Mouse (Mus musculus) cerebellum, adult 11-12 months (tissue): ENCODE measurements around the gene Gm47841.
A peak's percentile ranks its signal among the peaks of the same experiment; 100 is the strongest.

ENCODE experiments used
- DNase-seq: peaks from one replicate; pipeline ENCODE4 v3.0.0; 2022

Gm47841 gene

DNA sequence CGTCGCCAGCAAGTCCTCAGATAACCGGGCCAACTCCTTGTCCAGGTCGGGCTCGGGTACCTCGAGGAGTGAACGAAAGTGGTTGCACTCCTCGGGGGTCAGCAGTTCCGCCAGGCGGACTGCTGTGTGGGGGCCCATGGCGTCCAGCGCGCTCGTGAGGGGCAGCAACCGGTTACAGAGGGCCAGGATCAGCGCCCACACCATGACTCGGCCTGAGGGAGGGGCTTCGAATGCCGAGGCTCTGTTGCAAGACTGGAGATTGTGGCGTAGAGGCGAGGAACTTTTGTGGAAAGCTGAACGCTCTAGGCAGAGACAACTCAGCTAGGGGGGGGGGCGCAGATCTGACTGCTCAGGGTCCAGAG, at the start of gene Gm47841:
Gene Gm47841 (minus strand): TSS at position 204 of the 362 bp plus-strand sequence.
- no peak for DNase-seq

DNA sequence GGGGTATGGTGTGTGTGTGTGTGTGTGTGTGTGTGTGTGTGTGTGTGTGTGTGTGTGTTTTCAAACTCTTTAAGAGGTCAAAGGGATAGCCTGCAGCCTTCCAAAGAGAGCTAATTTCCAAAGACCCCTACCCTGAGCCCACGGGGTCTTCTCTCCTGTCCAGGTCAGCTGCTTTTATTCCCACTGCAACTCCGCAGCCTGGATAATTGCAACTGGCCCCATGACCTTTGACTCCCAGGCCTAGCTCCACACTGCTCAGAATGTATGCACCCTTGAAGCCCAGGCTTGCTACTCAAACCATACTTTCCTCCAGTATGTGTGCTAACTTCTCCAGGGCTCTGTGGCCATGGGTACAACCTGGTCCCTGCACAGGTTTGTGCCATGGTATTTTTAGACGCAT, 48.2 kb upstream of the Gm47841 start:
- no peak for DNase-seq

DNA sequence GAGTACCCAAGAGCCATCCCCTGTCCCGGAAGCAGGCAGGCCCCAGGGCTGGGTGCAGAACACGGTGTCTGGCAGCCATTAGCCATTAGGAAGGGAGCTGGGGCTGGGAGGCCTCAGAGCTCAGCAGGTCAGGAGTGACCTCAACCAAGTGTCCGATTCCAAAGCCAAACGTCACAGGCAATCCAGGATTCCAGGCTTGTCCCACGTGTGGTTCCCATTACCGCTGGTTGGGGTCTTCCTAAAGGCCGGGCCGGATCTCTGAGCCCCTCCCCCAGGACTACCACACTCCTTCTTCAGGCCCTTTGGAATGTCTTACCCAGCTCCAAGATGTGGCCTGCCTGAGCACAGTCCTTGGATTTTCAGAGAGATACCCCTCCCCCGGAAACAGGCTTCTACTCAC, 47.8 kb upstream of the Gm47841 start:
- no peak for DNase-seq

DNA sequence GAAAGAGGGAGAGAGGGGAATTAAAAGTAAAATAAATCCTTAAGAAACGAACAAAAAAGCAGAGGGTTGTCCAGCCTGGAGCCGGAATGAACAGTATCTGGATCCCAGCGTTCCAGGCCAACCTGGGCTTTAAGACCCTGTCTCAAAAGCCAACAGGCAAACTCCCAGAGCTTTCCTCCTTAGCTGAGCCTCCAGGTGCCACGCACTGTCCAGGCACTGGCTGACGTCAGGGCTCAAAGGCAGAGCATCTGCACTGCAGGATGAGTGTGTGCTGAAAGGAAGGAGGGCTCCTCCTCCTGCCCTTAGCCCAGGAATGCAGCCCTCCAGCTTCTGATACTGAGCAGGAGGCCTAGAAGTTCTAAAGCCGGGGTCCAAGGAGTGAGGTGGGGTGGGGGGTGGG, 46.8 kb upstream of the Gm47841 start:
- DNase-seq: no peak

DNA sequence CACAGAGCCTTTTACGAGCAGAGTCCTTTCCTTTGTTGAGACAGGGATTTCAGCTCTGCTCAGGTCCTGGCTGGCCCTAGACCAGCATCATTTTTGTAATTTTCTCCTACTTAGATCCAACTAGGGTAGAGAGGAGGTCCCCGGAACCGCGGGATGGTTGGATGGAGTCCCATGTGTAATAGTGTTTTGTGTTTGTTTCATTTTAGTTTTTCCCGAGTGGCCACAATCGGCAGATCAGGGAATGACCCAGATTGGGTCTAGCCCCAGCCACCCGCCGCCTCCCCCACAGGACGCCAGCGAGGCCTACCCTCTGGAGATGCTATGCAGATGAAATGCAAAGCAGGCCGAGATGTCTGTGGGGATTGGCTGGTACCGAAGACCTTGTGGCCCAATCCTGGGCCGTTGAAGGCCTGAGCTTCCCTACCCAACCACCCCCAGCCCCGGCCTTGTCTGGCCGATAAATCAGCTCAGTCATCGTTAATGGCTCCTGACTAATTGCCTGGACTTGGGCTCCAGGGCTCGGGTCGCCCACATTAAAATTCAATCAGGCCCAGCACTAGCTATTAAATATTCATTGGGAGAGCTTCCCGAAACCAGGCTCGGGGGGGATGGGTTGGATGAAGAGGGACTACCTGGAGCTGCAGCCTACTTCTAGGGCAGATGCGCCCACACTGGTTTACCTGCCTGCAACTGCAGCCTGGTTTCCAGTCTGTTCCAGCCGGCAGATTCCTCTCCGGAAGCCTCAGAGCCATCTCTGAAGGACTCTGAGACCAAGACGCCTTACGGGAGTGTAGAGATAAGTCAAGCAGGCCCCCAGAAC, 45.8 kb upstream of the Gm47841 start:
- peak; percentile 42 for DNase-seq

DNA sequence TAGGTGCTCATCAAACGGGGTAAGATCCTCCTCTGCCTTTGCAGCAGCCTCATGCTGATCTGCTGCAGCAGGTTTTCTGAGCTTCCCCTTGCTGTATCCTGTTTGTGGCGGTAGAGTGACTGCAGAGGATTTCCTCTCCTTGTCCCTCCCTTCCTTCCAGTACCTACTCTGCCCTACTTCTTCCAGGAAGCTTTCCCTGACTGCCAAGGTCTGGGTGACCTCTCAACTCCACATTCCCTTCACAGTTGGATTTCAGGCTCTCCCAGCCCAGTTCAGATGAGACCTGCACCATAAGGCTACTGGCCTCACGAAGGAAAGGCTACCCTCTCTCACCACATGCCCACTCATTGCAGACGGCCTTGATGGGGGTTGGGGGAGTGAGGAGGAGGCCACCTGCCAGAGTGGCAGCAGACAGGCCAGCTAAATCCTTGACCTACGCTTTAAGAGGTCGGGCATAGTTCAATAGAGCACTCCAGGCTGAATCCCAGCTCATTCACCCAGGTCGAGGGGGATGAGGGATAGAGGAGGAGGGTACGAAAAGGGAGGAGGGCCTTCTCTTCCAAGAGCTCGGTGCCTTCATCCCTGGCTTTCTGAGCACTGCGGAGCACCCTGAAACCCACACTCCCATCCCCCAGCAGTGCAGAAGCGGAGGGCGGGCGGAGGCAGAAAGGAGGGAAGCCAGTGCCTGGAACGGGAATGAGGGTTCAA, 45.1 kb upstream of the Gm47841 start:
- no peak for DNase-seq

DNA sequence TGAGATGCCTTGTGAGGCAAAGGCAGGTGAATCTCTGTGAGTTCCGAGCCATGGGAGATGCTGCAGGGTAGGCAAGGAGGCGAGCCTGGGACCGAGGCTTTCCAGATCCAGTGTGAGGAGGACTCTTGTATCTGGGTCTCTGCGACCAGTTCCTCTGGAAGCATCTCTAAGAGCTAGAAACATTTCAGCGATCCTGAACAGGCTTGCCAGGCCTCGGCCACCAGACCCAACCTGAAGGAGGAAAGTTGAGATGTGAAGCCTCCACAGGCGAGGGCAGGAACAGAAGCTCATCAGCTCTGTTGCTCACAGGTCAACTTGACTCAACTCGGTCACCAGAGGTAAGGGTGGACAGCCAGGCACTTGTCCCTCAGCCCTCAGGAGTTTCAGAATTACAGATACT, 44.4 kb upstream of the Gm47841 start:
- DNase-seq: no peak

DNA sequence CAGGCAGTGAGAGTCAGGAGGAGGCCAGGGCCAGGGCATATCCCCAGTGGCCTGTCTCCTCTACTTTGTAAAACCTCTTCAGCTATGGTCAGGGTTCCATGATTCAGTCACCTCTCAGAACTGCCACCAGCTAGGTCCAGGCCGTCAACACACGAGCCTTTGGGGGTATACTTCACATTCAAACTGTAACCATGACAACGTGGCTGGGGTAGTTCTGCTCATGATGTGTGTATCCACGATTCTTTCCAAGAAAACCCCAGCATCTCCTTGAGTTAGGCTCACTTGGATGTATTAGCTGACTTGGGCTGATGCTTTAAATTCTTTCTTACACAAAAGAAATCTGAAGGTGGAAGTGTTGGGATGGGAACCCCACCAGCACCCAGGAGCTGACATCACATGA, 41.1 kb upstream of the Gm47841 start:
- no peak for DNase-seq

DNA sequence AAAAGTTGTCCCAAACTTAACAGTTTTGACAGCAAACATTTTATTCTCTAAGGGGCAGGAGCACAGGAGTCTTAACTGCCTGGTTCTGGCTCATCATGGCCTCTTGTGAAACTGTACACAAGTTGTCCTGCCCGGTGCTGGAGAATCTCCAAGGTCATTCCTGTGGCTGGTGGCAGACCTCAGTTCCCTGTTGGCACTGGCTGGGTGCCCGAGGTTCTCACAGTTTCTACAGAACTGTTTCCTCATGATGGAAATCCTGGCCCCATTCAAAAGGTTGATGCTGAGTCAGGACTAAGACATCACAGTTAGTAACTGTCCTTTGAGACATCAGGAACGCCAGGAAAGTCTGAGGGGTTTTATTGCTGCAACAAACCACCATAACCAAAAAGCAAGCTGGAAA, 39.8 kb upstream of the Gm47841 start:
- no peak for DNase-seq

DNA sequence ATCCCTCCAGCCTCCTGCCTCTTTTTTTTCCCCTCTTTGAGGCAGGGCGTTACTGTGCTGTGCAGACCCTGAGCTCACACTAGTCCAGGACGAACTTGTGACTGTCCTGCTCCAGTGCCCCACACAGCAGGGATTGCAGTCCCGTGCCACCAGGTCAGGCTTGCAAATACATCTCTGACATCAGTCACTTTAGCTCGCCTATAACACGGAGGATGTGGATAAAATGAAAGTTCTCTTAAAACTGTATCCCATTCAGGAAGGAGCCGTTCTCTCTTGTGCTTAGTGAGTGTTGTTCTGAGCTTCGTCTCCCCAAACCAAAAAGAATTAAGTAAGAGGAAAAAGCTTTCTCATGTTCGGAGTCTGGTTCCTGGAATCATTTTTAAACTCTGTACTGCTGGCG, 39.3 kb upstream of the Gm47841 start:
- no peak for DNase-seq

DNA sequence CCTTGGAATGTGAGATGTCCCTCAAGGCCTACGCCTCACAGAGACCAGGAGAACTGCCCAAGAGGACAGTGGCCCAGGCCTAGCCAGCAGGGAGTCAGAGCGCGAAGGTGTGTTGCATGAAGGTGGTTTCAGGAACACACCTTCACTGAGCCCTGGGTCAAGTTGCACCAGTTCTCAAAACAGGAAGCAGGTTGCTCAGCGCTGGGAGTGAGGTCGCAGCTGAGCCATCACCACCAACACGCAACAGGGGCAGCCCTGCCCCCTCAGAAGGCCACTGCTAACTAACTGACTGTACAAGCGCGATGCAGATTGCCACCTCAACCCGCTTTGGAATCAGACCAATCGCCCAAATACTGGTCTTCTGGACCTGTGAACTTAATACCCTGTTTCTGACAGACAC, 37.3 kb upstream of the Gm47841 start:
- DNase-seq: no peak

DNA sequence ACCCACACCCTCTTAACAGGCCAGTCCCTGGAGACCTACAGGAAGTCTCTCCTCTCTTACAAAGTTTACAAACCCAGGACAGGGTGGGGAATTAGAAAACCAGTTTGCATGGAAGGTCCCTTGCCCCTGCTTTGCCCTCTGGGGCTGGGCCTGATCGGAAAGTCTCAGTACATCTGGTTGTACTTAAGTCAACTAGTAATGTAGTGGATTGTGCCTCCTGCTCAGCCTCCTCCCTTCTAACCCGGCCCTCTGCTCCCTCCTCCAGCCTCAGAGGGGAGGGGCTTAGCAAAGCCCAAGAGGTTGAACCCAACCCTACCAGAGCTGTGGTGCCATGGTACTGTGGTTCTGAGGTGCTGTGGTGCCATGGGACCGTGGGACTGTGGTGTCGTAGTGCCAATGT, 35.0 kb upstream of the Gm47841 start:
- DNase-seq: no peak

DNA sequence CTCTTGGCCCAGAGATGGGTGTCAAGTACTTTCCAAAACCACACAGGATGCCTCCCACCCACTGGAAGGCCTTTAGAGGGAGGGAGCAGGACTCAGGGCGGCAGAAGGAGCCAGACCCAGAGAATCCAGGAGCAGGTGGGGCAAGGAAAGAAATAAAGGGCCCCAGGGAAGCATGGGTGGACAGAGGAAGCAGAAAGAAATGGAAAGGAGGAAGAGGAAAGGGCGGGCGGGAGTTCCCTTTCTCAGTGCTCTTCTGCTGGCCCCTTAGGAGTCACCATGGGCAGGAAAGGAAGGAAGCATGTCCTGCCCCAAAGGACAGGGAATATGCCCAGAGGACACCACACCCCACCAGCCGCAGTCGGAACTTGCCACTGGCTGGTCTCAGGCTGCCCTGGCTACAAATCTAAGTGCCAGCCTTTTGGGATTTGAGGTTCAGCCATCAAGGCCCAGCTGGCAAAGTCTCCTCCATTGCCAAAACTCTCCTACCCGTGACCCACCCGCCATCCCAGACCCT, 33.9 kb upstream of the Gm47841 start:
- DNase-seq: no peak

DNA sequence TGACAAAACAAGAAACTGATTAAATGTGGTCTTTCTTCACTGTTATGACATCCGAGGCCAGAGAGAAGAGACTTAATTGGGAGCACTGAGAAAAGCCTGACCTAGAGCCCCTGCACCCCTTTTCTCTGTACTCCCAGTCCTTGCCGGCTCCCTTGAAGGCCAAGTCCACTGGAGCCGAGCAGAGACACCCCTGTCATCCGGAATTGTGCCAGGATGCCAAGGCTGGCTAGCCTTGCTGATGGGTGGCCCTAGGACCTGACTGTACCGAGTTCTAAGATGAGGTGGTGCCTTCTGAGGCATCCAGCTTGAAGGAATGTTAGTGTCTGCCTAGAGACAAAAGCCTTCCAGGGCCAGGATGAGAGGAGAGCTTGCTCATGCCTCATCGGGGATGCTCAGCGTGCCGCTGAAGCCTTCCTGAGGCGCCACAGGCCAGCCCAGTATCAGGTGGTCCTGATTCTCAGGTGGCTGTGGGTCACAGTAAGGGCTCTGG, 32.9 kb upstream of the Gm47841 start:
- DNase-seq: no peak

DNA sequence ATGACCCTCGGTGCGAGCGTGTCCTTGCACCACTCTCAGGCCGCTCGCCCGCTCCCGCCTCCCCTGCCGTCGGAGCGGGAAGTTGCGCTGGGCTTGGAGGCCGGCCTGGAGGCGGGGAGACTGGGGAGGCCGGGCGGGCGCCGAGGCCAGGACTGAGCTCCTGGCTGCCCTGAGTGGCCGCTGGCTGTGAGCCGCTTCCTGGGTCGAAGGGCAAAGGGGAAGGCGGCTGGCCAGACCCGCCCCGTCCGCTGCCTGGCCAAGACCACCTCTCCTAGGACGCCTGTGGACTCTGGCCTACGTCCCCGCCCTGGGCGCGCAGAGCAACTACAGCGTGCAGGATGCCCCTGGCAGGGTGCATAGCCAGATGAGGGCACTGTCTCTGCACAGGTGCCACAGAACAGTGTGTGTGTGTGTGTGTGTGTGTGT, 31.5 kb upstream of the Gm47841 start:
- peak; percentile 51 for DNase-seq

DNA sequence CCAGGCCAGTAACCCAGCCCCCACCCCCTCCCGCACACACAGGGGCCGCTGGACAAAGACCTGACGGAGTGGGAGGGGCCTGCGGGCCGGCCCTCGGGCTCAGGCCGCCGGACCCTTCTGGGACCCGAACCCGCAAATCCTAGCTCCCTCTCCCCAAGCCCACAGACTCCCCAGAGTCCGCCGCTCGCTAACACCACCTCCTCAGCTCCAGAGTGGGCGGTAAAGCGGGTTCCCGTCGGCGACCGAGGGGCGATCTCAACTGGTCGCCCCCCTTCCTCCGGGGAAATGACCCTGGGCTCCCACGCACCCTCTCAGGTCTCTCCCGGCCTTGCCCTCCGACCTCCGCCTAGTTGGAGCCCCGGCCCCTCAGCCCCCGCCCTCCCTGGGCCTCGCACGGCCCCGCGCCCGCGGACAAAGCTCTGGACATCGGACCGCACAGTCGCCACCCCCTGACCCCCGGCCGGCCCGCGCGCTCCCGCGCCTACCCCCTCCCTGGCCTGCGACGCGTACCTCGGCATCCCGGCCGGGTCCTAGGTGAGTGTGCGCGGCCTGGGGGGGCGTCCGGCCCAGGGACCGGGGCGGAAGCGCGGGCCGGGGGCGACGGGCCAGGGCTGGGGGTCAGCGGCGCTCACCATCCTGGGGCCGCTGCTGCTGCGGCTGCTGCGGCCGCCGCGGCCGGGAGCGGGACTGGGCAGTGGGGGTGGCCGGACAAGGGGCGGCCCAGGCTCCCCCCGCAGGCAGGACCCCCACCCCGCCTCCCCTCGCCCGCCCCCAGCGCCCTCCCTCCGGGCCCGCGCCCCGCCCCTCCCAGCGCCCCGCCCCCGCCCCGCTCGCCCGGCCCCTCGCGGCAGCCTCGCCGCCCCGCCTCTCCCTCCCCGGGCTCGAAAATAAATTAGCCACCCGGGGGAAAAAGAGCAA, 30.9 kb upstream of the Gm47841 start, which contains the start of gene Fignl2:
Gene Fignl2 (minus strand): TSS at position 755 of the 918 bp plus-strand sequence.
- no peak for DNase-seq

DNA sequence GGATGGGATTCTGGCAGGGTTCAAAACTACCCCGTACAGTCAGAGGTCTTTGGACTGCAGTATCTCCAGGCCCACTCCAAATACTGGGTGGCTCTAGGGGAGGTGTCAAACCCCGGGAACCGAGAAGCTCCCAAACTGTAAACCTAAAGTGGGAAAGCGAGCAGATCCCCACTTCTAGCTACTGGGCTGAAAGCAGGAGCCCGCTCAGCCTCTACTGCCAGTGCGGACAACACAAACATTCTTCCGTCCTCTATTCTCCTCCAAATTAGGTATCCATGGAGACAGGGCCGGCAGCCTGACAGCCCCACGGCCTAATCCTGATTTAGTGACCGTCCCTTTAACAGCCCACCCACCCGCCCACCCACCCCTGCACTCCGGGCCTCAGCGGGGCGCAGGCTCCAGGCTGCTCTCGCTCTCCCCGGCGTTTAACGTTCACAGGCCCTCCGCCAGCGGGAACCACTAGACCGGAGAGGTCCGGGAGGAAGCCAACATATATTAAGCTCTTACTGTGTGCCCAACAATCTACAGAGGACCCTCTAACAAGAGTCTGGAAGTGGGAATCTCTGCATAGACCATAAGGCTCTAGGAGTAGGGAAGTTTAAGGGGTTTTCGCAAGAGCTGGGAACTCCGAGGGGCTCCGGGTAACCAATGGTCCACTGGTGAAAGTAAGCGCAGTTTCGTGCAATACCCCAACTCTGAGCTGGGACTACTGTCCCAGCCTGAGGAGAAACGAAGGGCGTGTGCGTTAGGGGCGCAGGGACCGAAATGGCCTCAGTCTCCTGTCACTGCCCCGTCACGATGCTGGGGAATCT, 30.0 kb upstream of the Gm47841 start:
- DNase-seq: no peak

DNA sequence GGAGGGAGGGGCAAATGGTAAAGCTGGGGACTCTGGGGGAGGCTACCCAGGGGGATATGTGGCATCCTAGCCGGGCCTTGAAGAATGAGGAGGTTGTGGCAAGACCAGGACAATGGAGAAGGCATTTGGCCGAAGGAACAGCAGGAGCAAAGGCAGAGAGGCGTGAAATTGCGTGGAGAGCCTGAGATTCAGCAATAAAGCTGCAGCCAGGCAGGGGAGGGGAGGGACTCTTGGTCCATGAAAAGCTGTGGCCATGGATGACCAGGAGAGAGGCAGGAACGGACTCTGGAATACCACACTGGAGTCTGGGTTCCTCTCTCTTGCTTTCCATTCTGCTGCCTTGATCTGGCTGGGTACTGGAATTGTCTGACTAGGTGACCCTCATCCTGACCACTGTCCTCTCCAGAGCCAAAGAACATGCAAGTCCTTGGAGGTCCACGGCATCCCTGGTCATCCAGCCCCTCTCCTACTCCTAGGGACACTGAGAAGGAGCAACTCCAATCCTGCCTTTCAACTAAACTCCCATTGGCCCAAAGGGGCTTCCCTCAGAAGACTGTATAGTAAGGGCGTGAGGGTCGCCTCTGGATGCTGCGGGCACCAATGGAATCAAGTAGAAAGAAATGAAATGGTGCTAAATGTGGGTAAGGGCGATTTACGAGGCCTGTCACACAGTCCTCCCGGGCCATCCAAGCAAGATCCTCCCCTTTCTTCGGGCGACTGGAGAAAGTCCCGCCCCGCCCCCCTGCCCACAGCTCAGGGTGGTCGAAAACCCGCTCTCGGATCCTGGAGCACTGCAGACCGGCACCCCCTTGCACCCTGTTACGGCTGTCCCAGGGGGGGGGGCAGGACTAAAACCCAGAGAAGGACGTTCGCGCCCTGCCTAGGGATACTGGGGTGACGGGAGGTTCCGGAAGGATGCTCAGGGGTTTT, 29.1 kb upstream of the Gm47841 start:
- no peak for DNase-seq

DNA sequence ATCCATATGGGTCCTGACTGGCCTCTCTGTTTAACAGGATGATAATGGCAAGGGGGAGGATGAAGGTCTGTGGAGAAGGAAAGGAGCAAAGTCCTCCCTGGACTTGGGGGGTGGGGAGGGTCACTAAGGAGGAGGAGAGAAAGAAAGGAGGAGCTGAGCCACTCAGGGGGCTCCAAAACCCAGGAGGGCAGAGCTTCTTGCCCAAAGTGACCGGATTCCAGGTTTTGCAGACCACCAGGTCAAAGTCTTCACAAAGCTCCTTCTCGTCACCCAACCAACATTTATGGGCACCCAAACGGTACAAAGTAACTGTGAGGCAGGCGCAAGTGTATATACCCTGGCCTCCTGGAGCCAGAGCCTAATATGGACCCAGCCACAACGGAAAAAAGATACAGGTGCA, 28.5 kb upstream of the Gm47841 start:
- DNase-seq: no peak

DNA sequence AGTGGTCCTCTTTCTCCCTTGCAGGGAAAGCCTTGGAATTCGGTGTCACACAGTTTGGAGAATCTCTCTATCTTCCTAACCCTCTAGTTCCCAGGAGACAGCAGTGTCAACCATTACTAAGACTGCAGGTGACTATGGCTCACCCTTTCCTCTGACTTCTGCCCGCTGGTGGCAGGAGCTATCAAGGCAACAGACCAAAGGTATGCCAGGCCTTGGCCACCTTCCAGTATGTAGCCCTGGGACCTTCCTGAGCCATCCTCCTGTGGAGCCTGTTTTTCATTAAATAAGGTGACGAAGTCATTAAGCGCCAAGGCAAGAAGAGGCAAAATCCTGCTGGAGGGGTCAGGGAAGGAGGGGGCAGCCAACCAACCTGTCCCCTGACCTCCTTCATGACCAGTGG, 28.0 kb upstream of the Gm47841 start:
- DNase-seq: no peak

DNA sequence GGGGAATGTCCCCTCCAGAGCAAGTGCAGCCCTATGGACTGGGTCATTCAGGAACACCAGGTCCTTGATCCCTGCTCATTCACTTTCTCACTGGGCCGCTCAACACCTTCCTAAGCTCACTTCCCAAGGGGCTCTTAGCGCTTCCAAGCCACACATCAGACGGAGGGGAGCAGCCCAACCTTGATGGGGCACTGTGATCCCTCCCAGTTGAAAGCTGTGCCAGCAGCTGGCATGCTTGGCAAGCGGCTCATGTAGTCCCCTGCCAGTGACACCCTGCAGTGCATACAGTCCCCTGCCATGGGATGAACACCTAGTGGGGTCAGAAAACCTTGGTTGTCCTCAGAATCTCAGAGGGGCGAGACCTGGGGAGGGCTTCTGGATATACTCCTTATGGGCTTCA, 26.9 kb upstream of the Gm47841 start:
- DNase-seq: no peak
